Mouse (Mus musculus) midbrain, embryonic 16.5 days (tissue): ENCODE measurements around the gene Prkag1. TPM values are rescaled to one million over a fixed set of nuclear protein-coding genes. Genes with fewer than 3 reads are reported as not detected.

ENCODE experiments used
- ATAC-seq: fragments of 200-750 bp; cut with Nextera tagmentation; 2 replicates; pipeline ENCODE4 v1.8.0; 2017; ENCODE audit warnings: moderate TSS enrichment
- H3K27ac ChIP-seq: fragments of 300-500 bp; sonication (generic); 2 replicates; pipeline ENCODE4 v1.5.1; 2014; ENCODE audit warnings: mild to moderate bottlenecking, low read length, mixed read lengths
- H3K27me3 ChIP-seq: fragments of 300-500 bp; sonication (generic); 2 replicates; pipeline ENCODE4 v1.6.1; 2014; ENCODE audit warnings: low read depth, low read length, mixed read lengths; ENCODE audit not compliant: control insufficient read depth, insufficient read depth
- H3K36me3 ChIP-seq: fragments of 300-500 bp; sonication (generic); 2 replicates; pipeline ENCODE4 v1.6.1; 2014; ENCODE audit warnings: mild to moderate bottlenecking, low read length, moderate library complexity, mixed read lengths; ENCODE audit not compliant: control insufficient read depth, insufficient read depth
- H3K4me1 ChIP-seq: fragments of 300-500 bp; sonication (generic); 2 replicates; pipeline ENCODE4 v1.6.1; 2014; ENCODE audit warnings: mild to moderate bottlenecking, low read length, mixed read lengths; ENCODE audit not compliant: control insufficient read depth, insufficient read depth
- H3K4me2 ChIP-seq: fragments of 300-500 bp; sonication (generic); 2 replicates; pipeline ENCODE4 v1.6.1; 2014; ENCODE audit warnings: mild to moderate bottlenecking, low read length, mixed read lengths
- H3K4me3 ChIP-seq: fragments of 300-500 bp; sonication (generic); 2 replicates; pipeline ENCODE4 v1.5.1; 2014; ENCODE audit warnings: low read depth, mild to moderate bottlenecking, low read length, moderate library complexity, mixed read lengths
- H3K9ac ChIP-seq: fragments of 300-500 bp; sonication (generic); 2 replicates; pipeline ENCODE4 v1.6.1; 2014; ENCODE audit warnings: low read depth, low read length, mixed read lengths
- H3K9me3 ChIP-seq: fragments of 300-500 bp; sonication (generic); replicated peaks from 2 replicates; pipeline ENCODE4 v1.6.1; 2014; ENCODE audit warnings: mild to moderate bottlenecking, low read length, mixed read lengths; ENCODE audit not compliant: control insufficient read depth, poor library complexity, severe bottlenecking
- WGBS: fragments of 180-500 bp; shearing (Covaris S2); extraction: QIAGEN DNeasy Blood & Tissue Kit; methylation state at CpG from one replicate; pipeline ENCODE4 v1.1.7; 2014; 5-methylcytosine and 5-hydroxymethylcytosine counted together
- polyA plus RNA-seq: library from polyadenylated mRNA; unstranded; fragments of >200 nt; fragmentation: Nextera tagmentation; extraction: Ambion mirVana; gene quantifications from 2 replicates; pipeline ENCODE4 v1.2.1, GENCODE M21; 2015

Gene Prkag1
- polyA plus RNA-seq, 1 experiment from 2014 or later = 72.9 TPM

- no peak for ATAC-seq
- H3K9ac ChIP-seq = no peak overlapping the region
- H3K9me3 ChIP-seq = no peaks in the 10 kb centered on the region
- no peak overlapping the region for H3K27ac ChIP-seq
- peaks cover 16% of the 10 kb centered on the region for H3K4me1 ChIP-seq
- WGBS = 85% methylated on average over 13 of the region's 13 CpGs
- H3K4me3 ChIP-seq = no peak overlapping the region
- no peak overlapping the region for H3K4me2 ChIP-seq
- no peaks in the 10 kb centered on the region for H3K27me3 ChIP-seq
- H3K36me3 ChIP-seq = peaks cover 43% of the 10 kb centered on the region
Measured at GRCm38 (mm10) chr15:98834059-98834458, 2.7 kb upstream of the Prkag1 start.

- H3K4me1 ChIP-seq = peaks cover 16% of the 10 kb centered on the region
- peaks cover 41% of the 10 kb centered on the region for H3K36me3 ChIP-seq
- H3K4me3 ChIP-seq = no peak overlapping the region
- H3K4me2 ChIP-seq = no peak overlapping the region
- no peak overlapping the region for H3K27ac ChIP-seq
- WGBS = 88% methylated on average over 11 of the region's 11 CpGs
- no peak for ATAC-seq
- no peak overlapping the region for H3K9ac ChIP-seq
- no peaks in the 10 kb centered on the region for H3K9me3 ChIP-seq
- no peaks in the 10 kb centered on the region for H3K27me3 ChIP-seq
Measured at GRCm38 (mm10) chr15:98833281-98833680, 2.0 kb upstream of the Prkag1 start.

GRCm38 (mm10) chr15:98832161-98833058 is 1.1 kb upstream of the Prkag1 start:
- Histone ChIP-seq H3K9ac (no peak overlapping the region), H3K27ac (no peak overlapping the region), H3K27me3 (no peaks in the 10 kb centered on the region), H3K9me3 (no peaks in the 10 kb centered on the region), H3K4me1 (peaks cover 16% of the 10 kb centered on the region), H3K4me3 (no peak overlapping the region), H3K36me3 (peaks cover 39% of the 10 kb centered on the region), H3K4me2 (no peak overlapping the region)
- no peak for ATAC-seq
- WGBS = 56% methylated on average over 12 of the region's 12 CpGs

DNA sequence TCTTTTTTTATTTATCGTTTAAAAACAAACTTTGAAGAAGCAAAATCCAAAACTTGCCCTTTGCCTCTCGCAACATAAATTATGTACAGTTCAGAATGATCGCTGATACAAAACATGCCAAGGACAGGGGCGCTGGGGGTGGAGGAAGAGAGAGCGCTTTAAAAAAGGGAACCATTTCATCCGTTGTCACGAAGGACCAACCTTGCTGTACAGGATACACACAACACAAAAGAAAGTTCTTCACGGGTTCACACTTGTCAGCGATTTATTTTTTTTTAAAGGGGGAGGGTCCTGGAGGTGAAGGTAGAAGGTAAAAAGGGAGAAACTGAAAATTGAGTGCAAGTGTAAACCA is 339 bp upstream of the Prkag1 start:
- WGBS = 13% methylated on average over 9 of the region's 9 CpGs
- ATAC-seq = peak; percentile 46
- peak overlapping the region; percentile 71 for H3K27ac ChIP-seq
- peaks cover 31% of the 10 kb centered on the region for H3K36me3 ChIP-seq
- H3K4me1 ChIP-seq = peaks cover 16% of the 10 kb centered on the region
- H3K27me3 ChIP-seq = no peaks in the 10 kb centered on the region
- peak overlapping the region; percentile 60 for H3K4me3 ChIP-seq
- peak overlapping the region; percentile 65 for H3K9ac ChIP-seq
- no peaks in the 10 kb centered on the region for H3K9me3 ChIP-seq
- H3K4me2 ChIP-seq = peak overlapping the region; percentile 71

DNA sequence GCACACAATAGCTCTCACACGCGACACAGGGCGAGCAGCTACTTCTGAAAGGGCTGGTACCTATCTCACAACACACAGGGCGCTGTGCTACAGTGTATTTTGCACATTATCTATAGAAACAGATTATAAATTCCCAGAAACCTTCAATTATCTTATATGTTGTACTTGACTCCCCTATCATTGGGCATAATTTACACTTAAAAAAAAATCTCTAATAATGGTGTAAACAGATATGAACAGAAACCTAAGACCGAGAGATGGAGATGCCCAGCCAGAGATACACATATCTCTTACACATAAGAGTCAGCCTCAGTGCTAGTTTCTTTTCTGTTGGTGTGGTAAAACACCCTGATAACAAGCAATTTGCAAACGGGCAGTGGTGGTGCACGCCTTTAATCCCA is 3.7 kb downstream of the Prkag1 start:
- H3K4me3 ChIP-seq = no peak overlapping the region
- no peaks in the 10 kb centered on the region for H3K9me3 ChIP-seq
- peaks cover 3% of the 10 kb centered on the region; the same call in 1 of the 2 replicates for H3K36me3 ChIP-seq
- H3K27ac ChIP-seq = no peak overlapping the region
- ATAC-seq = no peak
- 90% methylated on average over 7 of the region's 7 CpGs for WGBS
- H3K9ac ChIP-seq = no peak overlapping the region
- no peak overlapping the region for H3K4me2 ChIP-seq
- no peaks in the 10 kb centered on the region for H3K27me3 ChIP-seq
- peaks cover 16% of the 10 kb centered on the region for H3K4me1 ChIP-seq

DNA sequence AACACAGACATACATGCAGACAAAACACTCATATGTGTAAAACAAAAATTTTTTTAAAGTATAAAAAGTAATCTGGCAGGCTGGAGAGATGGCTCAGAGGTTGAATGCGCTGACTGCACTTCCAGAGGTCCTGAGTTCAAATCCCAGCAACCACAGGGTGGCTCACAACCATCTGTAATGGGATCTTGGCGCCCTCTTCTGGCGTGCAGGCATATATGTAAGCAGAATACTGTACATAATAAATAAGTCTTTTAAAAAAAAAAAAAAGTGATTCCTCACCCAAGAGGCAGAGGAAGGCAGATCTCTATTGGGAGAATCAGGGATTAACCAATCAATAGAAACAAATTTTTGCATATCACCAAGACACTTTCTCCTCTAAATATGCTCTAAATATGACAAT is 7.9 kb downstream of the Prkag1 start:
- 72% methylated on average over 3 of the region's 3 CpGs for WGBS
- Histone ChIP-seq H3K27ac (no peak overlapping the region), H3K9ac (no peak overlapping the region), H3K9me3 (no peaks in the 10 kb centered on the region), H3K4me2 (no peak overlapping the region), H3K27me3 (no peaks in the 10 kb centered on the region), H3K4me1 (no peaks in the 10 kb centered on the region), H3K36me3 (peaks cover 3% of the 10 kb centered on the region; the same call in 1 of the 2 replicates), H3K4me3 (no peak overlapping the region)
- ATAC-seq = no peak

DNA sequence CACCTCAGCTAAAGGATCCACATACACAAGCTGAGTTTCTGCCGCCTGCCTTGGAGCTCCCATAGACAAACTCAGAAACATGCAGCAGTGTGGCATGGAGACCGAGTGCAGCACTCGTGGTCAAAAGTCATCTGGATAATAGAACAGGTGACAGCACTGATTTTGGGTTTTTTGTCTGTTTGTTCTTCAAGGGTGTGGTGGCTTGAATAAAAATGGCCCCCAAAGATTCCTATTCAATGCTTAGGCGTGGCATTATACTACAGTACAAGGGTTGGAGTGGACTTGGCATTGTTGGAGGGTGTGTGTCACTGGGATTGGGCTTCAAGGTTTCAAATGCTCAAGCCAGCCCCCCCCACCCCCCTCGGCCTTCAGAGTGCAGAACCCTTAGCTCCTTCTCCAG is 9.2 kb downstream of the Prkag1 start:
- Histone ChIP-seq H3K27me3 (no peaks in the 10 kb centered on the region), H3K4me3 (no peak overlapping the region), H3K4me2 (no peak overlapping the region), H3K4me1 (no peaks in the 10 kb centered on the region), H3K36me3 (peaks cover 3% of the 10 kb centered on the region; the same call in 1 of the 2 replicates), H3K9me3 (no peaks in the 10 kb centered on the region), H3K27ac (no peak overlapping the region), H3K9ac (no peak overlapping the region)
- 95% methylated on average over 5 of the region's 5 CpGs for WGBS
- no peak for ATAC-seq

DNA sequence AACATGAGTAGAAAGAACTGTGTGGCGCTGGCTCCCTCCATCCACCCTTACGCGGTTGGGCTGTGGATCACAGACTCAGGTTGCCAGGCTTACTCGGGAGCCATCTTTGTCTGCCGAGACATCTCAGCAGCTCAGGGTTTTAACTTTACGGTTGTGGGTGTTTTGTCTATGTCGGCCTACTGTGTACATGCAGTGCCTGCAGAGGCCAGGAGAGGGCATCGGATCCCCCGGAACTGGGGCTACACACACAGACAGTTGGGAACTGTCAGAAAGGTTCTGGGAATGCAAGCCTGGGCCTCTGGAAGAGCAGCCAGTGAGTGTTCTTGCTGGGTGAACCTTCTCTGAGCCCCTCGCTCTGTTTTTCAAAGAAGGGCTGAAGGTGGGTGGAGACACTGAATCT is 9.9 kb downstream of the Prkag1 start:
- H3K4me3 ChIP-seq = no peak overlapping the region
- H3K4me1 ChIP-seq = no peaks in the 10 kb centered on the region
- no peak overlapping the region for H3K27ac ChIP-seq
- no peak overlapping the region for H3K4me2 ChIP-seq
- 23% methylated on average over 10 of the region's 10 CpGs for WGBS
- H3K27me3 ChIP-seq = no peaks in the 10 kb centered on the region
- peaks cover 3% of the 10 kb centered on the region; the same call in 1 of the 2 replicates for H3K36me3 ChIP-seq
- H3K9me3 ChIP-seq = no peaks in the 10 kb centered on the region
- no peak overlapping the region for H3K9ac ChIP-seq
- no peak for ATAC-seq

- Histone ChIP-seq H3K4me3 (no peak overlapping the region), H3K9ac (no peak overlapping the region), H3K4me2 (no peak overlapping the region), H3K36me3 (peaks cover 3% of the 10 kb centered on the region; the same call in 1 of the 2 replicates), H3K9me3 (no peaks in the 10 kb centered on the region), H3K27ac (no peak overlapping the region), H3K4me1 (no peaks in the 10 kb centered on the region), H3K27me3 (no peaks in the 10 kb centered on the region)
- no peak for ATAC-seq
- WGBS = 82% methylated on average over 4 of the region's 4 CpGs
Measured at GRCm38 (mm10) chr15:98820937-98821336, 10.4 kb downstream of the Prkag1 start.
